Mouse (Mus musculus) heart, adult 18-20 months (tissue): ENCODE results near the gene Vmn2r68. TPM values are rescaled to one million over a fixed set of nuclear protein-coding genes. Genes with fewer than 3 reads are reported as not detected.

Source experiments
- DNase-seq, 2 experiments: peaks; one replicate each; pipeline ENCODE4 v3.0.0; 2021 to 2022; ENCODE audit warnings: mixed read lengths in 1 of 2
- long read RNA-seq, 2 experiments: library from polyadenylated mRNA; stranded (forward); transcript quantifications; one replicate each; pipeline ENCODE4 v2.0.0; 2021
- total RNA-seq, 2 experiments: library from RNA; stranded (reverse); gene quantifications; 2 replicates each; pipeline ENCODE4 v1.2.3; 2021

Vmn2r68 gene
- total RNA-seq, result not detected
- long read RNA-seq, experiment 1, result 0 reads
- long read RNA-seq, experiment 2, result 0 reads

GRCm38 (mm10) chr7:85237683-85238082 lies at the start of gene Vmn2r68:
Vmn2r68 (minus strand) TSS chr7:85237783.
- DNase-seq, result no peak

Other genes starting within 250 kb of the Vmn2r68 start
- not detected for gene Vmn2r66, start 225.5 kb downstream of the Vmn2r68 start, total RNA-seq
- not detected for gene Vmn2r67, start 81.8 kb downstream of the Vmn2r68 start, total RNA-seq
- not detected for gene Vmn2r69, start 178.1 kb upstream of the Vmn2r68 start, total RNA-seq